Mouse (Mus musculus): Measurements from ENCODE around the gene Lrrc8d. TPM values are rescaled to one million over a fixed set of nuclear protein-coding genes. Genes with fewer than 3 reads are reported as not detected.

Lrrc8d gene
- polyA plus RNA-seq, 1 experiment: 14.8 TPM

GRCm38 (mm10) chr5:105828050-105828449, 128.3 kb downstream of the Lrrc8d start:
- 96% methylated on average over 3 of the region's 3 CpGs for WGBS
- no peaks in the 10 kb centered on the region for H3K27me3 ChIP-seq (ENCODE audit: control insufficient read depth, insufficient read depth, low read length)
- H3K4me1 ChIP-seq (ENCODE audit: control insufficient read depth, insufficient read depth, low read length): no peaks in the 10 kb centered on the region
- H3K4me3 ChIP-seq (replicated peaks; ENCODE audit: insufficient read depth, low read depth, low read length): no peak overlapping the region
- no peak for TF ChIP-seq CTCF (IDR thresholded peaks at IDR 0.05; ENCODE audit: borderline replicate concordance, insufficient read depth, low read depth, low read length)
- TF ChIP-seq POLR2A (IDR thresholded peaks at IDR 0.05; ENCODE audit: borderline replicate concordance, insufficient read depth, low read length): no peak
- no peak for DNase-seq
- H3K27ac ChIP-seq (ENCODE audit: insufficient read depth, low read length): no peak overlapping the region

- Histone ChIP-seq H3K27ac (ENCODE audit: insufficient read depth, low read length) (no peak overlapping the region), H3K4me3 (replicated peaks; ENCODE audit: insufficient read depth, low read depth, low read length) (no peak overlapping the region), H3K27me3 (ENCODE audit: control insufficient read depth, insufficient read depth, low read length) (no peaks in the 10 kb centered on the region), H3K4me1 (ENCODE audit: control insufficient read depth, insufficient read depth, low read length) (no peaks in the 10 kb centered on the region)
- DNase-seq: no peak
- WGBS: 42% methylated on average over 7 of the region's 7 CpGs
- TF ChIP-seq POLR2A (IDR thresholded peaks at IDR 0.05; ENCODE audit: borderline replicate concordance, insufficient read depth, low read length): no peak
- no peak for TF ChIP-seq CTCF (IDR thresholded peaks at IDR 0.05; ENCODE audit: borderline replicate concordance, insufficient read depth, low read depth, low read length)
Observed at GRCm38 (mm10) chr5:105829008-105829586, 129.3 kb downstream of the Lrrc8d start.

- H3K4me1 ChIP-seq (ENCODE audit: control insufficient read depth, insufficient read depth, low read length): no peaks in the 10 kb centered on the region
- 71% methylated on average over 7 of the region's 7 CpGs for WGBS
- H3K4me3 ChIP-seq (replicated peaks; ENCODE audit: insufficient read depth, low read depth, low read length): no peak overlapping the region
- TF ChIP-seq POLR2A (IDR thresholded peaks at IDR 0.05; ENCODE audit: borderline replicate concordance, insufficient read depth, low read length) (no peak), CTCF (IDR thresholded peaks at IDR 0.05; ENCODE audit: borderline replicate concordance, insufficient read depth, low read depth, low read length) (no peak)
- no peaks in the 10 kb centered on the region for H3K27me3 ChIP-seq (ENCODE audit: control insufficient read depth, insufficient read depth, low read length)
- H3K27ac ChIP-seq (ENCODE audit: insufficient read depth, low read length): no peak overlapping the region
- DNase-seq: no peak
Observed at GRCm38 (mm10) chr5:105832140-105832539, 132.4 kb downstream of the Lrrc8d start.

GRCm38 (mm10) chr5:105833923-105834322, 134.2 kb downstream of the Lrrc8d start:
- 76% methylated on average over 3 of the region's 3 CpGs for WGBS
- no peak overlapping the region for H3K4me3 ChIP-seq (replicated peaks; ENCODE audit: insufficient read depth, low read depth, low read length)
- no peaks in the 10 kb centered on the region for H3K4me1 ChIP-seq (ENCODE audit: control insufficient read depth, insufficient read depth, low read length)
- DNase-seq: no peak
- H3K27me3 ChIP-seq (ENCODE audit: control insufficient read depth, insufficient read depth, low read length): no peaks in the 10 kb centered on the region
- no peak overlapping the region for H3K27ac ChIP-seq (ENCODE audit: insufficient read depth, low read length)
- no peak for TF ChIP-seq POLR2A (IDR thresholded peaks at IDR 0.05; ENCODE audit: borderline replicate concordance, insufficient read depth, low read length)
- no peak for TF ChIP-seq CTCF (IDR thresholded peaks at IDR 0.05; ENCODE audit: borderline replicate concordance, insufficient read depth, low read depth, low read length)

- no peak overlapping the region for H3K4me3 ChIP-seq (replicated peaks; ENCODE audit: insufficient read depth, low read depth, low read length)
- DNase-seq: no peak
- 82% methylated on average over 9 of the region's 9 CpGs for WGBS
- H3K27ac ChIP-seq (ENCODE audit: insufficient read depth, low read length): no peak overlapping the region
- TF ChIP-seq CTCF (IDR thresholded peaks at IDR 0.05; ENCODE audit: borderline replicate concordance, insufficient read depth, low read depth, low read length) (no peak), POLR2A (IDR thresholded peaks at IDR 0.05; ENCODE audit: borderline replicate concordance, insufficient read depth, low read length) (no peak)
- H3K4me1 ChIP-seq (ENCODE audit: control insufficient read depth, insufficient read depth, low read length): no peaks in the 10 kb centered on the region
- H3K27me3 ChIP-seq (ENCODE audit: control insufficient read depth, insufficient read depth, low read length): no peaks in the 10 kb centered on the region
Observed at GRCm38 (mm10) chr5:105836006-105836405, 136.2 kb downstream of the Lrrc8d start.

GRCm38 (mm10) chr5:105839740-105840310, 140.1 kb downstream of the Lrrc8d start:
- WGBS: 69% methylated on average over 13 of the region's 13 CpGs
- no peak overlapping the region for H3K4me3 ChIP-seq (replicated peaks; ENCODE audit: insufficient read depth, low read depth, low read length)
- H3K27me3 ChIP-seq (ENCODE audit: control insufficient read depth, insufficient read depth, low read length): no peaks in the 10 kb centered on the region
- no peak overlapping the region for H3K27ac ChIP-seq (ENCODE audit: insufficient read depth, low read length)
- no peak for TF ChIP-seq POLR2A (IDR thresholded peaks at IDR 0.05; ENCODE audit: borderline replicate concordance, insufficient read depth, low read length)
- TF ChIP-seq CTCF (IDR thresholded peaks at IDR 0.05; ENCODE audit: borderline replicate concordance, insufficient read depth, low read depth, low read length): no peak
- H3K4me1 ChIP-seq (ENCODE audit: control insufficient read depth, insufficient read depth, low read length): no peaks in the 10 kb centered on the region
- DNase-seq: no peak

GRCm38 (mm10) chr5:105844044-105844753, 144.4 kb downstream of the Lrrc8d start:
- Histone ChIP-seq H3K27ac (ENCODE audit: insufficient read depth, low read length) (no peak overlapping the region), H3K27me3 (ENCODE audit: control insufficient read depth, insufficient read depth, low read length) (no peaks in the 10 kb centered on the region), H3K4me1 (ENCODE audit: control insufficient read depth, insufficient read depth, low read length) (no peaks in the 10 kb centered on the region), H3K4me3 (replicated peaks; ENCODE audit: insufficient read depth, low read depth, low read length) (no peak overlapping the region)
- WGBS: 92% methylated on average over 10 of the region's 10 CpGs
- TF ChIP-seq CTCF (IDR thresholded peaks at IDR 0.05; ENCODE audit: borderline replicate concordance, insufficient read depth, low read depth, low read length) (no peak), POLR2A (IDR thresholded peaks at IDR 0.05; ENCODE audit: borderline replicate concordance, insufficient read depth, low read length) (no peak)
- no peak for DNase-seq

DNA sequence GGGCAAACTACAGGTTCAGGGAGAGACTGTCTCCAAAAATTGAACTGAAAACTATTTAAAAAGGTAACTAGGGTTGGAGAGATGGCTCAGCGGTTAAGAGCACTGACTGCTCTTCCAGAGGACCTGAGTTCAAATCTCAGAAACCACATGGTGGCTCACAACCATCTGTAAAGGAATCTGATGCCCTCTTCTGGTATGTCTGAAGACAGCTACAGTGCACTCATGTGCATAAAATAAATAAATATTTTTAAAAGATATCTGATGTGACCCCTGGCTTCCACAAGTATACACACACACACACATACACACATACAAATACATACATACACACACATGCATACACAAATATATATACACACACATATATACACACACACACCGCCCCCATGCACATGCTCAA, 145.3 kb downstream of the Lrrc8d start:
- no peaks in the 10 kb centered on the region for H3K27me3 ChIP-seq (ENCODE audit: control insufficient read depth, insufficient read depth, low read length)
- 91% methylated on average over 2 of the region's 2 CpGs for whole genome bisulfite sequencing
- TF ChIP-seq POLR2A (IDR thresholded peaks at IDR 0.05; ENCODE audit: borderline replicate concordance, insufficient read depth, low read length) (no peak), CTCF (IDR thresholded peaks at IDR 0.05; ENCODE audit: borderline replicate concordance, insufficient read depth, low read depth, low read length) (no peak)
- H3K27ac ChIP-seq (ENCODE audit: insufficient read depth, low read length): no peak overlapping the region
- DNase-seq: no peak
- no peak overlapping the region for H3K4me3 ChIP-seq (replicated peaks; ENCODE audit: insufficient read depth, low read depth, low read length)
- no peaks in the 10 kb centered on the region for H3K4me1 ChIP-seq (ENCODE audit: control insufficient read depth, insufficient read depth, low read length)

Data from cerebellum, adult 2 months (tissue).